Mouse (Mus musculus): ENCODE data around the gene Rbm45. TPM values are rescaled to one million over a fixed set of nuclear protein-coding genes. Genes with fewer than 3 reads are reported as not detected.

The Rbm45 gene
- polyA plus RNA-seq, 1 experiment from 2014 or later, result 15.4 TPM

- 88% methylated on average over 3 of the region's 3 CpGs for WGBS
- no peak for ATAC-seq (ENCODE audit: low read depth)
Measured at GRCm38 (mm10) chr2:76430539-76430938, 60.8 kb downstream of the Rbm45 start.

More at GRCm38 (mm10) chr2:76430539-76430938, 60.8 kb downstream of the Rbm45 start:
- Histone ChIP-seq H3K4me2 (ENCODE audit: low read depth, low read length) (no peak overlapping the region), H3K4me1 (ENCODE audit: control insufficient read depth, insufficient read depth, low read length) (no peaks in the 10 kb centered on the region), H3K27me3 (ENCODE audit: control insufficient read depth, insufficient read depth, low read length) (no peaks in the 10 kb centered on the region), H3K9me3 (ENCODE audit: control insufficient read depth, low read length) (no peaks in the 10 kb centered on the region), H3K9ac (replicated peaks; ENCODE audit: low read depth, low read length) (no peak overlapping the region), H3K27ac (ENCODE audit: low read depth, low read length) (no peak overlapping the region), H3K36me3 (ENCODE audit: control insufficient read depth, insufficient read depth, low read length) (no peaks in the 10 kb centered on the region), H3K4me3 (ENCODE audit: low read depth, low read length) (no peak overlapping the region)

Other genes with a start within 250 kb of the Rbm45 start
- gene Pde11a, start 31.2 kb upstream of the Rbm45 start, polyA plus RNA-seq (2014; fragmentation: Nextera tagmentation; extraction: Ambion mirVana), result 3.3 and 4.5 TPM in 2 replicates
- gene Cyct, start 9.5 kb upstream of the Rbm45 start, polyA plus RNA-seq (2014; fragmentation: Nextera tagmentation; extraction: Ambion mirVana), result not detected in 2 replicates
- gene Osbpl6, start 36.5 kb downstream of the Rbm45 start, polyA plus RNA-seq (2014; fragmentation: Nextera tagmentation; extraction: Ambion mirVana), result 42.5 and 49.4 TPM in 2 replicates